Mouse (Mus musculus) neural tube, embryonic 12.5 days (tissue): ENCODE results near the gene Ankfn1. TPM values are rescaled to one million over a fixed set of nuclear protein-coding genes. Genes with fewer than 3 reads are reported as not detected.

Experiments
- ATAC-seq: fragments of 200-750 bp; cut with Nextera tagmentation; 2 replicates; pipeline ENCODE4 v1.8.0; 2017; ENCODE audit warnings: low read depth, mild to moderate bottlenecking, moderate TSS enrichment, moderate library complexity; ENCODE audit not compliant: low FRiP score
- H3K27ac ChIP-seq: fragments of 300-500 bp; sonication (generic); 2 replicates; pipeline ENCODE4 v1.5.1; 2016
- H3K27me3 ChIP-seq: fragments of 300-500 bp; sonication (generic); replicated peaks from 2 replicates; pipeline ENCODE4 v1.6.1; 2016; ENCODE audit warnings: mild to moderate bottlenecking
- H3K36me3 ChIP-seq: fragments of 300-500 bp; sonication (generic); 2 replicates; pipeline ENCODE4 v1.6.1; 2016; ENCODE audit warnings: mild to moderate bottlenecking
- H3K4me1 ChIP-seq: fragments of 300-500 bp; sonication (generic); 2 replicates; pipeline ENCODE4 v1.6.1; 2016
- H3K4me2 ChIP-seq: fragments of 300-500 bp; sonication (generic); replicated peaks from 2 replicates; pipeline ENCODE4 v1.6.1; 2016; ENCODE audit warnings: mild to moderate bottlenecking
- H3K4me3 ChIP-seq: fragments of 300-500 bp; sonication (generic); 2 replicates; pipeline ENCODE4 v1.5.1; 2016
- H3K9ac ChIP-seq: fragments of 300-500 bp; sonication (generic); 2 replicates; pipeline ENCODE4 v1.6.1; 2016; ENCODE audit warnings: mild to moderate bottlenecking
- H3K9me3 ChIP-seq: fragments of 300-500 bp; sonication (generic); 2 replicates; pipeline ENCODE4 v1.6.1; 2016; ENCODE audit warnings: mild to moderate bottlenecking
- WGBS: fragments of 180-500 bp; shearing (Covaris S2); methylation state at CpG from one replicate; pipeline ENCODE4 v1.1.7; 2016; 5-methylcytosine and 5-hydroxymethylcytosine counted together
- polyA plus RNA-seq: library from polyadenylated mRNA; unstranded; fragments of >200 nt; fragmentation: Nextera tagmentation; extraction: Ambion mirVana; gene quantifications from 2 replicates; pipeline ENCODE4 v1.2.1, GENCODE M21; 2016

Ankfn1 gene
- polyA plus RNA-seq, 1 experiment from 2014 or later: 1.2 TPM

- no peak overlapping the region for H3K4me2 ChIP-seq
- no peak overlapping the region for H3K27ac ChIP-seq
- ATAC-seq: no peak
- no peak overlapping the region for H3K4me3 ChIP-seq
- H3K36me3 ChIP-seq: no peaks in the 10 kb centered on the region
- no peak overlapping the region for H3K9ac ChIP-seq
- WGBS: 67% methylated on average over 2 of the region's 2 CpGs
- H3K27me3 ChIP-seq: no peaks in the 10 kb centered on the region
- no peaks in the 10 kb centered on the region for H3K4me1 ChIP-seq
- H3K9me3 ChIP-seq: no peaks in the 10 kb centered on the region
These were observed 12.3 kb downstream of the Ankfn1 start for GRCm38 (mm10) chr11:89765014-89765769.

- Histone ChIP-seq H3K9me3 (no peaks in the 10 kb centered on the region), H3K27me3 (no peaks in the 10 kb centered on the region), H3K4me1 (no peaks in the 10 kb centered on the region), H3K27ac (no peak overlapping the region), H3K4me3 (no peak overlapping the region), H3K9ac (no peak overlapping the region), H3K36me3 (no peaks in the 10 kb centered on the region), H3K4me2 (no peak overlapping the region)
- no peak for ATAC-seq
- WGBS: 84% methylated on average over 10 of the region's 10 CpGs
These were observed 43.3 kb downstream of the Ankfn1 start for GRCm38 (mm10) chr11:89733973-89734693.

- no peak overlapping the region for H3K4me3 ChIP-seq
- H3K9me3 ChIP-seq: no peaks in the 10 kb centered on the region
- H3K36me3 ChIP-seq: no peaks in the 10 kb centered on the region
- H3K27me3 ChIP-seq: no peaks in the 10 kb centered on the region
- H3K4me2 ChIP-seq: no peak overlapping the region
- no peaks in the 10 kb centered on the region for H3K4me1 ChIP-seq
- 89% methylated on average over 7 of the region's 7 CpGs for WGBS
- ATAC-seq: no peak
- no peak overlapping the region for H3K27ac ChIP-seq
- H3K9ac ChIP-seq: no peak overlapping the region
These were observed 43.9 kb downstream of the Ankfn1 start for GRCm38 (mm10) chr11:89733526-89733925.

- no peak for ATAC-seq
- 14% methylated on average over 5 of the region's 5 CpGs for WGBS
- H3K4me1 ChIP-seq: no peaks in the 10 kb centered on the region
These were observed 56.6 kb downstream of the Ankfn1 start for GRCm38 (mm10) chr11:89720847-89721246.

GRCm38 (mm10) chr11:89718491-89718982 is 58.9 kb downstream of the Ankfn1 start:
- Histone ChIP-seq H3K4me3 (no peak overlapping the region), H3K27ac (no peak overlapping the region), H3K4me2 (no peak overlapping the region), H3K4me1 (no peaks in the 10 kb centered on the region), H3K27me3 (no peaks in the 10 kb centered on the region), H3K9me3 (no peaks in the 10 kb centered on the region), H3K36me3 (no peaks in the 10 kb centered on the region), H3K9ac (no peak overlapping the region)
- no peak for ATAC-seq
- WGBS: 83% methylated on average over 14 of the region's 14 CpGs

More at GRCm38 (mm10) chr11:89720847-89721246, 56.6 kb downstream of the Ankfn1 start:
- no peak overlapping the region for H3K4me2 ChIP-seq
- no peak overlapping the region for H3K27ac ChIP-seq
- H3K4me3 ChIP-seq: no peak overlapping the region
- no peaks in the 10 kb centered on the region for H3K36me3 ChIP-seq
- no peaks in the 10 kb centered on the region for H3K27me3 ChIP-seq
- H3K9ac ChIP-seq: no peak overlapping the region
- H3K9me3 ChIP-seq: no peaks in the 10 kb centered on the region

- H3K4me1 ChIP-seq: no peaks in the 10 kb centered on the region
- no peak overlapping the region for H3K27ac ChIP-seq
- H3K9ac ChIP-seq: no peak overlapping the region
- ATAC-seq: no peak
- H3K9me3 ChIP-seq: no peaks in the 10 kb centered on the region
- WGBS: 88% methylated on average over 7 of the region's 7 CpGs
- H3K4me3 ChIP-seq: no peak overlapping the region
- no peaks in the 10 kb centered on the region for H3K27me3 ChIP-seq
- no peaks in the 10 kb centered on the region for H3K36me3 ChIP-seq
- H3K4me2 ChIP-seq: no peak overlapping the region
These were observed 61.1 kb downstream of the Ankfn1 start for GRCm38 (mm10) chr11:89716351-89716750.

GRCm38 (mm10) chr11:89708526-89708925 is 68.9 kb downstream of the Ankfn1 start:
- 91% methylated on average over 7 of the region's 7 CpGs for WGBS
- no peak for ATAC-seq
- H3K27ac ChIP-seq: no peak overlapping the region
- no peaks in the 10 kb centered on the region for H3K27me3 ChIP-seq
- no peak overlapping the region for H3K4me3 ChIP-seq
- no peaks in the 10 kb centered on the region for H3K9me3 ChIP-seq
- H3K9ac ChIP-seq: no peak overlapping the region
- H3K36me3 ChIP-seq: no peaks in the 10 kb centered on the region
- no peak overlapping the region for H3K4me2 ChIP-seq
- H3K4me1 ChIP-seq: no peaks in the 10 kb centered on the region

GRCm38 (mm10) chr11:89696431-89697403 is 80.7 kb downstream of the Ankfn1 start:
- no peaks in the 10 kb centered on the region for H3K36me3 ChIP-seq
- no peak overlapping the region for H3K4me3 ChIP-seq
- H3K4me1 ChIP-seq: peaks cover 12% of the 10 kb centered on the region
- no peaks in the 10 kb centered on the region for H3K9me3 ChIP-seq
- H3K27me3 ChIP-seq: no peaks in the 10 kb centered on the region; the same call in 1 of the 2 replicates
- 29% methylated on average over 18 of the region's 18 CpGs for WGBS
- H3K4me2 ChIP-seq: peak overlapping the region; percentile 40
- no peak overlapping the region for H3K27ac ChIP-seq
- ATAC-seq: peak; percentile 89
- no peak overlapping the region for H3K9ac ChIP-seq

GRCm38 (mm10) chr11:89693686-89694085 is 83.8 kb downstream of the Ankfn1 start:
- Histone ChIP-seq H3K27ac (no peak overlapping the region), H3K9ac (no peak overlapping the region), H3K4me3 (no peak overlapping the region), H3K36me3 (no peaks in the 10 kb centered on the region), H3K27me3 (no peaks in the 10 kb centered on the region; the same call in 1 of the 2 replicates), H3K9me3 (no peaks in the 10 kb centered on the region), H3K4me2 (no peak overlapping the region), H3K4me1 (peaks cover 12% of the 10 kb centered on the region)
- 90% methylated on average over 4 of the region's 4 CpGs for WGBS
- no peak for ATAC-seq

- H3K4me2 ChIP-seq: no peak overlapping the region
- H3K9me3 ChIP-seq: no peaks in the 10 kb centered on the region
- peaks cover 7% of the 10 kb centered on the region; the same call in 1 of the 2 replicates for H3K4me1 ChIP-seq
- H3K27ac ChIP-seq: no peak overlapping the region
- H3K9ac ChIP-seq: no peak overlapping the region
- no peaks in the 10 kb centered on the region for H3K36me3 ChIP-seq
- no peaks in the 10 kb centered on the region for H3K27me3 ChIP-seq
- 77% methylated on average over 2 of the region's 2 CpGs for WGBS
- no peak for ATAC-seq
- no peak overlapping the region for H3K4me3 ChIP-seq
These were observed 100.5 kb downstream of the Ankfn1 start for GRCm38 (mm10) chr11:89676922-89677321.

GRCm38 (mm10) chr11:89673916-89674507 is 103.4 kb downstream of the Ankfn1 start:
- H3K27me3 ChIP-seq: no peaks in the 10 kb centered on the region
- H3K9me3 ChIP-seq: no peaks in the 10 kb centered on the region
- peaks cover 7% of the 10 kb centered on the region; the same call in 1 of the 2 replicates for H3K4me1 ChIP-seq
- H3K27ac ChIP-seq: no peak overlapping the region
- no peak overlapping the region for H3K4me3 ChIP-seq
- H3K4me2 ChIP-seq: no peak overlapping the region
- H3K9ac ChIP-seq: no peak overlapping the region
- no peak for ATAC-seq
- WGBS: 6% methylated on average over 1 of the region's 1 CpGs
- no peaks in the 10 kb centered on the region for H3K36me3 ChIP-seq
